Mouse (Mus musculus): Measurements from ENCODE around the gene Cotl1.

DNA sequence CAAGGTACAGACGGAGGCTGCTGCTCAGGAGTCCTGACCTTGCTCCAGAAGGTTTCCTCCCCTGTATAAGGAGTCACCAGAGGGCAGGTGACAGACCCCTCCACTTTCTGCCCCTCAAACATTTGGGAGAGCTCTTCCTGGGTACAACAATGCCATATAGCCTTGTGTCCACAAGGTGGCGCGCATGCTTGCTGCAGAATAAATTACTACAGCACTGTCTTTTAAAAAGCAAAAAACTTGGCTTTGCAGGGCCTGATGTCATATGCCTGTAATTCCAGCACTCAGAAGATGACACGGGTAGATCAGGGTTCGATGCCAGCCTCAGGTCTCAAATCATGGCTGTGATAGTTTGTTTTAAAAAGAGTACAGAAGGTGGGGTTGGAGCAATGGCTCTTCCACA, 57.6 kb downstream of the Cotl1 start:
- TF ChIP-seq TAL1 (IDR thresholded peaks at IDR 0.05; ENCODE audit: low read length) (no peak), GATA1 (IDR thresholded peaks at IDR 0.05; ENCODE audit: low read length) (no peak)

All from erythroblast, embryonic 14.5 days (primary cell).